In the genomic region with DNA sequence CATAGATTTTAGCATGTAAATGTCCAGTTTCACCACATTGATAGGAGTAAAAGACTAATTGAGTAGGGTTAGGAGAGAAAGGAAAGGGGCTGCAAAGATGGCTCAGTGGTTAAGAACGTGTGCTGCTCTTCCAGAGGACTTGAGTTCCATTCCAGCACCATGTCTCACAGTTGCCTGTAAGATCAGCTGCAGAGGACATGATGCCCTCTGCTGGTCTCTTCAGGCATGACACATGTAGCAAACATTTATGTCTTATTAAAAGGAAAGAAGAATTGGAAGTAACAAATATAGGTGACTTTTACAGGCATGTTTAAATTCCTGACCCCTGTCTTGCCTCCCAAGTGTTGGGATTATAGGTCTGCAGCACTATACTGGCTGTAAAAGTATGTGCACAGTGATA, we compare ENCODE assay signal across 8 mouse cellular contexts.
DNase-seq lines count a peak whose midpoint lies in the region; ATAC-seq and TF ChIP-seq lines count a peak whose summit lies in the region.

No protein-coding gene starts in this region.

- H3K9ac ChIP-seq in forebrain, embryonic 14.5 days (ENCODE audit: low read length), result no peak overlapping the region
- no peak overlapping the region for H3K9ac ChIP-seq in forebrain, embryonic 12.5 days
- no peak overlapping the region for H3K9ac ChIP-seq in midbrain, embryonic 14.5 days (replicated peaks; ENCODE audit: low read length)
- no peak overlapping the region for H3K9ac ChIP-seq in midbrain, embryonic 13.5 days (replicated peaks)

- no peak overlapping the region for H3K4me3 ChIP-seq in forebrain, embryonic 14.5 days (ENCODE audit: low read depth, low read length)
- no peak overlapping the region for H3K4me3 ChIP-seq in forebrain, embryonic 12.5 days (replicated peaks)
- H3K4me3 ChIP-seq in midbrain, embryonic 14.5 days (replicated peaks; ENCODE audit: low read depth, low read length), result no peak overlapping the region
- H3K4me3 ChIP-seq in midbrain, embryonic 13.5 days (replicated peaks), result no peak overlapping the region
- no peak overlapping the region for H3K4me3 ChIP-seq in lung, adult 2 months (replicated peaks; ENCODE audit: extremely low read depth, low read depth, low read length)

- no peak for TF ChIP-seq POLR2A in lung, adult 2 months (IDR thresholded peaks at IDR 0.05; ENCODE audit: borderline replicate concordance, extremely low read depth, low read depth, low read length)

- no peak overlapping the region for H3K27ac ChIP-seq in forebrain, embryonic 14.5 days (ENCODE audit: low read depth, low read length)
- no peak overlapping the region for H3K27ac ChIP-seq in forebrain, embryonic 12.5 days
- no peak overlapping the region for H3K27ac ChIP-seq in midbrain, embryonic 14.5 days (replicated peaks; ENCODE audit: low read depth, low read length)
- H3K27ac ChIP-seq in midbrain, embryonic 13.5 days, result no peak overlapping the region

- peak; percentile 62 for DNase-seq in forebrain, embryonic 14.5 days (ENCODE audit: low spot score)
- peak; percentile 69 for DNase-seq in midbrain, embryonic 14.5 days
- peak; percentile 18 for DNase-seq in adrenal gland, postnatal 25 days
- DNase-seq in lung, adult 2 months, result peak; percentile 21
- peak; percentile 19 to 21 for DNase-seq in spleen, postnatal 36 days (ENCODE audit: low spot score in 2 of 2)

- H3K27me3 ChIP-seq in forebrain, embryonic 14.5 days (replicated peaks; ENCODE audit: control insufficient read depth, insufficient read depth, low read length), result no peaks in the 10 kb centered on the region
- H3K27me3 ChIP-seq in forebrain, embryonic 12.5 days, result no peaks in the 10 kb centered on the region
- H3K27me3 ChIP-seq in midbrain, embryonic 14.5 days (ENCODE audit: control insufficient read depth, insufficient read depth, low read length), result no peaks in the 10 kb centered on the region
- H3K27me3 ChIP-seq in midbrain, embryonic 13.5 days, result no peaks in the 10 kb centered on the region

- no peak overlapping the region for H3K4me2 ChIP-seq in forebrain, embryonic 14.5 days (ENCODE audit: low read length)
- H3K4me2 ChIP-seq in forebrain, embryonic 12.5 days, result no peak overlapping the region
- no peak overlapping the region for H3K4me2 ChIP-seq in midbrain, embryonic 14.5 days (ENCODE audit: low read length)
- no peak overlapping the region for H3K4me2 ChIP-seq in midbrain, embryonic 13.5 days (replicated peaks)

- no peaks in the 10 kb centered on the region for H3K9me3 ChIP-seq in forebrain, embryonic 14.5 days (replicated peaks; ENCODE audit: control insufficient read depth, low read length)
- H3K9me3 ChIP-seq in forebrain, embryonic 12.5 days, result no peaks in the 10 kb centered on the region
- no peaks in the 10 kb centered on the region for H3K9me3 ChIP-seq in midbrain, embryonic 14.5 days (ENCODE audit: control insufficient read depth, low read length)
- H3K9me3 ChIP-seq in midbrain, embryonic 13.5 days, result no peaks in the 10 kb centered on the region

- TF ChIP-seq CTCF in lung, adult 2 months (IDR thresholded peaks at IDR 0.05; ENCODE audit: insufficient read depth, low read length), result peak; percentile 60

- no peak for ATAC-seq in forebrain, embryonic 14.5 days
- no peak for ATAC-seq in forebrain, embryonic 12.5 days (ENCODE audit: low FRiP score)
- ATAC-seq in midbrain, embryonic 14.5 days (ENCODE audit: low FRiP score, low TSS enrichment), result no peak
- ATAC-seq in midbrain, embryonic 13.5 days, result no peak
- peak; percentile 76 for ATAC-seq in erythroid progenitor cell, adult 5-6 weeks (replicated peaks; ENCODE audit: low FRiP score, poor library complexity, severe bottlenecking)

- H3K4me1 ChIP-seq in forebrain, embryonic 14.5 days (ENCODE audit: control insufficient read depth, insufficient read depth, low read length), result no peaks in the 10 kb centered on the region
- no peaks in the 10 kb centered on the region for H3K4me1 ChIP-seq in forebrain, embryonic 12.5 days
- H3K4me1 ChIP-seq in midbrain, embryonic 14.5 days (ENCODE audit: control insufficient read depth, insufficient read depth, low read length), result no peaks in the 10 kb centered on the region
- no peaks in the 10 kb centered on the region for H3K4me1 ChIP-seq in midbrain, embryonic 13.5 days (replicated peaks)
- H3K4me1 ChIP-seq in lung, adult 2 months (ENCODE audit: control insufficient read depth, insufficient read depth, low read length), result no peaks in the 10 kb centered on the region

- 58% methylated on average over 1 of the region's 1 CpGs for WGBS in forebrain, embryonic 14.5 days
- 58% methylated on average over 1 of the region's 1 CpGs for WGBS in forebrain, embryonic 12.5 days
- 39% methylated on average over 1 of the region's 1 CpGs for WGBS in midbrain, embryonic 14.5 days
- WGBS in midbrain, embryonic 13.5 days, result 59% methylated on average over 1 of the region's 1 CpGs
- WGBS in lung, adult 2 months, result 39% methylated on average over 1 of the region's 1 CpGs

- H3K36me3 ChIP-seq in forebrain, embryonic 14.5 days (ENCODE audit: control insufficient read depth, insufficient read depth, low read length), result peaks cover 75% of the 10 kb centered on the region
- H3K36me3 ChIP-seq in forebrain, embryonic 12.5 days (replicated peaks), result peaks cover 74% of the 10 kb centered on the region
- H3K36me3 ChIP-seq in midbrain, embryonic 14.5 days (ENCODE audit: control insufficient read depth, insufficient read depth, low read length), result peaks cover 77% of the 10 kb centered on the region
- peaks cover 80% of the 10 kb centered on the region for H3K36me3 ChIP-seq in midbrain, embryonic 13.5 days

Comparison
In these comparisons a context has a peak if more than half of its experiments do, and no peak if none do; other contexts are left out.
1. DNase-seq: peak in every context shown above with its lines; median percentile 69 in midbrain, embryonic 14.5 days; 62 in forebrain, embryonic 14.5 days; 21 in lung, adult 2 months; 20 in spleen, postnatal 36 days; 18 in adrenal gland, postnatal 25 days.